Mouse (Mus musculus): ENCODE measurements at regions not wholly inside any gene's neighbourhood (a gene's known extent, or its start where the extent isn't known, plus 50 kb on each side); places are given as distances from the start of the nearest gene placed in this dataset.

DNA sequence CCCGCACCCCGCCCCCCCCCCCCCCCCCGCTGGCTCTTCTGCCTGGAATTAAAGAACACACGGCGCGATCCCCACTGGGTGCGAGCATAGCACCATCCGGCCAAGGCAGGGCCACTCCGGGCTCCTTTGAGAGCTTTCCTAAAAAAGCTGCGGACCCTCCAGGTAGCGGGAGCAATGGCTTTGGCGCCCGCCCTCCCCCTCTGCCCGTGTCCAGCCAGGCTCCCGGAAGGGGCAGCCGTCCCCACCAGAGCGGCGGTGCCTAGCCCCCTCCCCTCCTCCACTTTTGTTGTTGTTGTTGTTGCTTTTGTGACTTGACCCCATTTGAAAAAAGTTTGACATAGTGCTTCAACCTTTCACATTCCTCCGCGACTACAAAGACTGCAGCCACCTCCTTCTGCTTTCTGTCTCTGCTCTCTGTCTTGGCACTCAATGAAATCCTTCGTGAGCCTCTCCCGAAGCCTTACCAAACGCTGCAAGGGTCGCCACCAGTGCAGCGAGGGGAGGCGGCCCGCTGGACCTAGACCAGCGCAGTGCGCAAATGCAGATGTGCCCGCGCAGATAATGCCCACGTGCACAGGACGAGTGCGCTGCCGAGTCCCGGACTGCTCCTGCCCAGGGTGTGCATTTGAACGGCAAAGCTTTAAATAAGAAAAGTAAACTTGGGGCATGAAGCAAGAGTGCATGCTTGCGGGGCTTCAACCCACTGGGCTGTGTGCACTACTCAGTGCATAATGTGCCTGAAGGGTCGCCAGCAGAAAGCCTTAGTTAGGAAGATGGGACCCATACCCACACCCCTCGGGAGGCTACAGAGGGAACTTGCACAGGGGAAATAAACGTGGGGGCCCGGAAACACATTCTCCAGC, 179.0 kb upstream of the Xlr start:
- Histone ChIP-seq H3K27me3 (peaks cover 19% of the 10 kb centered on the region), H3K4me3 (peak overlapping the region; percentile 42), H3K4me2 (peak overlapping the region; percentile 69), H3K27ac (no peak overlapping the region), H3K36me3 (no peaks in the 10 kb centered on the region), H3K9me3 (no peaks in the 10 kb centered on the region), H3K4me1 (no peaks in the 10 kb centered on the region), H3K9ac (no peak overlapping the region)
- WGBS: 24% methylated on average over 35 of the region's 42 CpGs
- ATAC-seq (ENCODE audit: insufficient number of reproducible peaks, insufficient read depth, low FRiP score, low TSS enrichment, low read depth): no peak

DNA sequence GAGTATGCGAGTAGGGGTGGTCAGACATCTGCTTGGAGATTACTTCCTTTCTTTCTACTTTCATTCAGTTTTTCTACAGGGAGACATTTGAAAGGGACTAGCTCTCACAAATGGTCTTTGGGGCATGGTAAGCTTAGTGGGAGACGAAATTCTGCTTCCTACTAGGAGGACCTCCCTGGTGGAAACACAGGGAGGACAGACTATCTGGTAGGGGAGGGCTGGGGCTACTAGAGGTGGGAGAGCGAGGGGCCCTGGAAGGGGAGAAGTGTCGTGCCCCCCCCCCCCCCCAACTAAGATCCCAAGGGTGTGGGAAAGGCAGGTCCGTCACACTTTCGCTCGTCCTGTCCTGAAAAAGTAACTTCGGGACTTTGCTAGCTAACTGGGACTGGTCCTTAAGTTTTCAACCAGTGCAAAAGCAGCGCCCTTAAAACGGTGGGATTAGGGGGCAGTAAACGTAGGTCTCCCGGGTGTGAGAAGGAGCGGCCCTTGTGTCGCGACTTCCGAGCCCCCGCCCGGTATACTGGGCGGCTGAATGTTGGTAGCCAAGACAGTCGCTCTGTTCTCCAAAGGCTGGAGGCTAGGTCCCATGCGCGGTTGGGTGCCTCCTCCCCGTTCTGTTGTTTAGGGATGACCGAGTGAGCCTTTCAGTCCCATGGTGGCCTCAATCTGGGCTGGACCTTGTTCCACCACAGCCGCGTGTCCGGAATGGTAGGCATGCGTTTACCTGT, 178.2 kb upstream of the Xlr start:
- no peaks in the 10 kb centered on the region for H3K9me3 ChIP-seq
- WGBS: 19% methylated on average over 27 of the region's 28 CpGs
- H3K27me3 ChIP-seq: peaks cover 19% of the 10 kb centered on the region
- peak overlapping the region; percentile 69 for H3K4me2 ChIP-seq
- no peaks in the 10 kb centered on the region for H3K4me1 ChIP-seq
- ATAC-seq (ENCODE audit: insufficient number of reproducible peaks, insufficient read depth, low FRiP score, low TSS enrichment, low read depth): no peak
- no peak overlapping the region for H3K9ac ChIP-seq
- no peaks in the 10 kb centered on the region for H3K36me3 ChIP-seq
- H3K4me3 ChIP-seq: peak overlapping the region; percentile 42
- H3K27ac ChIP-seq: no peak overlapping the region

DNA sequence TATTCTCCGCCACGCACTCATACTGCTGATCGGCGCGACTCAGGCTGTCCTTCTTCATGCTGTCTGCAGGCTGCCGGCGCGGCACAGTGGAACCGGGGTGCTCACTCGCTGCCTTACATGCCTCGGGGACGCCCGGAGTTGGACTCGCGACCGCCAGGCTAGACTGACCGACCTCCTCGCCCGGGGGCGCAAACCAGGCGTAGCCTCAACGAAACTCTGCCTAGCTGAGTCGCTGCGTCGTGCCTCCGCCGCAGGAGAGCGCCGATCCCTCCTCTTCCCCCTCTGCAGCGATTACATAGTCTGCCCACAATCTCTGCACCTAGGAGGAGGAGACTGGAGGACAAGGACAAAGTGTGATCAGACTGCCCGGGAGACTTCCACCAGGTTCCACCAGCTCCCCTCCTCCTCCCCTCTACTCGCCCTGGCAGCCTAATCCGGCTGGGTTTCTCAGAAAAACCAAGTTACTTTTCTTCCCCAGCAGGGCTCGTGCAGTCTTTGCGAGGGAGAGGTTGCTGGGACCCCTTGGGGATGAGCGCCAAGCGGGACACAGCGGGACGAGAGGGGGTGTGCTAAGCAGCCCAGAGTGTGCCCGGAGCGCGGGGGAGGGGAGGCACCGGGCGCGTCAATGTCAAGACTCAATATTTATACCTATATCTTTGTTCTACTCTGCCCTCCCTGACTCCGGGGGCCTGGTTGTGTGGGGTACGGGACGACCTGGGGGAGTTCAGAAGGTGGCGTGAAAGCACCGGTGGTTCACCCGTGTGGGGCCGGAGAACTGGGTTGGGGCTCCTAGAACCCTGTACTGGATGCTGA, 177.4 kb upstream of the Xlr start:
- no peak for ATAC-seq (ENCODE audit: insufficient number of reproducible peaks, insufficient read depth, low FRiP score, low TSS enrichment, low read depth)
- Histone ChIP-seq H3K4me3 (peak overlapping the region; percentile 42), H3K27ac (no peak overlapping the region), H3K27me3 (peaks cover 19% of the 10 kb centered on the region), H3K9me3 (no peaks in the 10 kb centered on the region), H3K9ac (peak overlapping the region; percentile 40; the same call in 1 of the 2 replicates), H3K4me1 (no peaks in the 10 kb centered on the region), H3K4me2 (peak overlapping the region; percentile 69), H3K36me3 (no peaks in the 10 kb centered on the region)
- WGBS: 22% methylated on average over 52 of the region's 52 CpGs

All from embryonic facial prominence, embryonic 13.5 days (tissue).